Mouse (Mus musculus): ENCODE data around the gene AC109138.7.

Gene AC109138.7

GRCm38 (mm10) chr19:4192251-4192985 is 21.7 kb upstream of the AC109138.7 start:
- ATAC-seq (ENCODE audit: insufficient number of reproducible peaks, low FRiP score, low TSS enrichment) = no peak

- no peak for ATAC-seq (ENCODE audit: insufficient number of reproducible peaks, low FRiP score, low TSS enrichment)
Measured at GRCm38 (mm10) chr19:4193129-4193528, 21.0 kb upstream of the AC109138.7 start.

GRCm38 (mm10) chr19:4194021-4194724 is 20.0 kb upstream of the AC109138.7 start:
- ATAC-seq (ENCODE audit: insufficient number of reproducible peaks, low FRiP score, low TSS enrichment) = no peak

- no peak for ATAC-seq (ENCODE audit: insufficient number of reproducible peaks, low FRiP score, low TSS enrichment)
Measured at GRCm38 (mm10) chr19:4194776-4195650, 19.1 kb upstream of the AC109138.7 start.

- no peak for ATAC-seq (ENCODE audit: insufficient number of reproducible peaks, low FRiP score, low TSS enrichment)
Measured at GRCm38 (mm10) chr19:4196048-4196447, 18.1 kb upstream of the AC109138.7 start.

DNA sequence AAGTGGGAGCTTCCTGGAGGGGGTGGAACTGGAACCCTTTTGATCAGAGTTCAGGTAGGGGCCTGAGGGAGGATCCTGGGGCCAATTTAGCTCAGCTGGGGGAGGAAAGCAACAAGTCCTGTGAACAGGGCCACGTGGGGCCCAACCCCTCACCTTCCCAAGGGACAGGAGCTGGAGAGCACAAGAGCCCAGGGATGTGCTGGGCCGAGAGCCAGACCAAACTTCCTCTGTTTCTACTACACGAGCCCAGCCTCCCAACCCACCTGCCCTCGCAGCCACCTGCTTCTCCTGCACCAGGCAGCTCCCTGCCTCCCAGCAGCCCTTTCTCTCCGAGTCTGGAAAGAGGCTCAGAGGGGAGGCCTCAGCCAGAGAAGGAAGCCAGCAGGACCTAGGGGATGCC is 17.6 kb upstream of the AC109138.7 start:
- ATAC-seq (ENCODE audit: insufficient number of reproducible peaks, low FRiP score, low TSS enrichment) = no peak

GRCm38 (mm10) chr19:4197180-4197579 is 17.0 kb upstream of the AC109138.7 start:
- ATAC-seq (ENCODE audit: insufficient number of reproducible peaks, low FRiP score, low TSS enrichment) = no peak

GRCm38 (mm10) chr19:4201291-4201909 is 12.8 kb upstream of the AC109138.7 start, which contains the start of gene Rad9a:
TSS of gene Rad9a (minus strand) at chr19:4201662.
- peak; percentile 75; the same call in 1 of the 2 replicates for ATAC-seq (ENCODE audit: insufficient number of reproducible peaks, low FRiP score, low TSS enrichment)

DNA sequence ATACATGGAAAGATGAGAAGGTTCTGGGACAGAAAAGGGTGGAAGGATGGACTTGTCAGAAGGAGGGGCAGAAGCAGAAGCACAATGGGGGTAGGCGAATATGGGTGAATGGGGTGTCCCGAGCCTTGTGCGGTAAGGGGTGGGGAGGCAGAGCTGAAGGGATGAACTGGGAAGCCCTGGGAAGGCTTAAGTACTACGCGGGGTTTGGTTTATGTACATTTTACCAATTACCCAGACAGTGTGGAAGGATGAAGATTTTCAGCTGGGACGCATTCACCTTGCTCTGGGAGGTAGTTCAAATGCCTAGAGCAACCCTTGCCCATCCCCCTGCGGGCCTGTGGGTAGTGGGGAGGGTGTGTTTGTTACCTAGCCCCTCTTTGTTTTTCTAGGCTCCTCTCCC is 12.0 kb upstream of the AC109138.7 start:
- ATAC-seq (ENCODE audit: insufficient number of reproducible peaks, low FRiP score, low TSS enrichment) = no peak

- ATAC-seq (ENCODE audit: insufficient number of reproducible peaks, low FRiP score, low TSS enrichment) = no peak
Measured at GRCm38 (mm10) chr19:4203148-4203547, 11.0 kb upstream of the AC109138.7 start.

DNA sequence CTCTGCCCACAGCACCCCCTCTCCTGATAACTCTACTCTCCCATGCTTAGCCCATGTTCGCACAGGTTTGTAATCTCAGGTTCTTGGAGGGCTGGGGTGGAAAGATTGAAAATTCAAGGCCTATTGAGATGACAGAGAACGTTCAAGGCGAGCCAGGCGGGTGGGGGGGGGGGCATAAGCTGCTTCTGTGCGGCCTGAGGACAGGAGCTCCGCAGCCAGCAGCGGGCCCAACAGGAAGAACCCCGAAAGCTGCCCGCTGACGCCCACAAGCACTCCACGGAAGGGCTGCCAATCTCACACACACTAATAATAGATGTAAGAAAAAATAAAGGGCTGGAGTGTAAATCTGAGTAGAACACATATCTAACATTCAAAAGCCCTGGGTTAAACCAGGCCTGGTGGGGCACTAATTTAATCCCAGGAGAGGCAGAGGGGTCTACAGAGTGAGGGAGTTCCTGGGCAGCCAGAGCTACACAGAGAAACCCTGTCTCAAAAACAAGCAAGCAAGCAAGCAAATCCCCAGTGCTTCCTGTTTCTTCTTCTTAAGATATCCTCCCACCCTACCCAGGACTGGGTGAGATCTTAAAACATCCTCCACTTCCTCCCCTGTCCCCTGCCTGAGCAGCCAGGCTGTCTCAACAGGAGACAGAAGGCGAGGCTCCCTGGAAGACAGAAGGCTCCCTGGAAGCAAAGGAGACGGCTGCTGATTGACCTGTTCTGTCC is 10.4 kb upstream of the AC109138.7 start:
- ATAC-seq (ENCODE audit: insufficient number of reproducible peaks, low FRiP score, low TSS enrichment) = no peak

DNA sequence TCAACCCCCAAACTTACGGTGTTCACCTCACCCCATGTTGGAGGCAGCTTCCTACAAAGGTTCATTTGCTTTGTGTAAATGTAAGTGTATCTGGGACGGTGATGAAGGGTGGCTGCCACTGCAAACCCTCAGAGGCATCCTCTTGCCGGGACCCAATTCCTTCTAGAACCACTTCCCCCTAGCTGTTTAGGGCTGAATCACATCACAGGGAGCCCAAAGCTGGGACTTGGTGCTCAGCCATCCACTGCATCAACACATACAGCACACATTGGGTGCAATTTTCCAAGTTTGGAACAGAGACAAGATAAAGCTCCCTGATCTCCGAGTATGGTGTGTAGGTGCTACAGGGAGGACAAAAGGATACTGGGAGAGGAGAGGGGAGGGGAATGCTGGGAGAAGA is 9.3 kb upstream of the AC109138.7 start:
- ATAC-seq (ENCODE audit: insufficient number of reproducible peaks, low FRiP score, low TSS enrichment) = no peak

DNA sequence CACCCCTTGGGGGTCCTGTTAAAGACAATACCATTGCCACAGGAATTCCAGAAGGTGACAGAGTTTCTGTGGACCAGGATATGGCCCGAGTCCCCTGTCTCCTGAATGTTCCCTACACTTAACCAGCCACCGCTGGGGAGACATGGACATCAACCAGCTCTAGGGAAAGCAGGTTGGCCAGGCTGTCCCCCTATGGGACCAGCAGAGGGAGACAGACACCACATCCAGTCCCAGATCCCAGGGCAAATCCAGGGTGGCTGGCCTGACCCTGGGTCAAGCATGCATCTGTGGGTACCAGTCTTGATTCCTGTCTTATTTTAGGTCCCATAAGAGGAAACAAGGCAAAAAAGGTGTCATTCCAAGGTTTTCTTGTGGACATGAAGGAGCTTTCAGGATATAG is 7.2 kb upstream of the AC109138.7 start:
- ATAC-seq (ENCODE audit: insufficient number of reproducible peaks, low FRiP score, low TSS enrichment) = peak; percentile 36; the same call in 1 of the 2 replicates

DNA sequence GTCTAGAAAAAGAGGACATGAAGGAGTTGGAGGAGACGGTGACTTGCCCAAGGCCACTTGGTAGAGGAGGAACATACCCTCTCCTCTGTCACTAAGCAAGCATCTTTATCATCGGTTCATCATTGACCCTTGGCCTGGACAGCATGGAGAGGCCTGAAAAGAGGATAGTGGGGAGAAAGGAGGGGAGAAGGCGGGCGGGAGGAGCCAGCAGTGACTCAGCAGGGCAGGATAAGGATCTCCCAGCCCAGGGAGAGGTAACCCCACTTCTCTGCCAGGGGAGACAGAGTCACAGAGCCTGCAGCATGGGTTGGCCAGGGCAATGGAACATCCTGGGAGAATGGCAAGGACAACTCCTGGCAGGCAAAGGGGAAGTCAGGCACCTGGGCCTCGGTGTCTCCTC is 5.6 kb upstream of the AC109138.7 start:
- ATAC-seq (ENCODE audit: insufficient number of reproducible peaks, low FRiP score, low TSS enrichment) = no peak

DNA sequence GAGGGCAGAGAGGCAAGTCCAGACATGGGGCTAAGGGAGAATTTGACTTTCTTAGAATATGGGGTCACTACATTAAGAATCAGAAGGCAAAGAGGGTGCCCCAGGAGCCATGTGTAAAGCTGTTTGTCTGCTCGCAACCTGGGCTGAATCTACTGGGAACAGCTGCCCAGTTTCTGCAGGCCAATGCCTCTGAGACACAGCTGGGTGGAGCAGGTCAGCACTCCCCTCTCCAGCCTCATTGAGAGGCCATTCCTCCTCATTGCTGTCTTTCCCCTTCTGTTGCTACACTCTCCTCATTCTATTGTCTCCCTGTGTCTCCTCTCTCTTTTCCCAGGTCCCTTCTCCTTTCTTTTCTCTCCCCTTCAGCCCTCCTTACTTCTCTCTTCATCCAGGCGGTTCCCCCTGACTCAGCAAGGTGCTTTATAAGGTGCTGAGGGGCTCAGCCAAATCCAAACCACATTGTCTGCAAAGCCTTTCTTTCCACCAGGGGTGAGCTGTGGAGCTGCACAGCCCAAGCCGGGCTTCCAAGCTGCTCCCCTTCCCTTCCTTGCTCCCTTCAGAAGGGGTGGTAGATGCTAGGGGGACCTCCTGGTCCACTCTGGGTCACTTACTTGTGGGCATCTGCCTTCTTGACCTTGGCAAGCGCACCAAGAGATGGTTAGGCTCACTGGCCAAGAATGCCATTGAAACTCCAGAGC is 2.1 kb upstream of the AC109138.7 start:
- ATAC-seq (ENCODE audit: insufficient number of reproducible peaks, low FRiP score, low TSS enrichment) = no peak

GRCm38 (mm10) chr19:4213524-4213974 is 608 bp upstream of the AC109138.7 start:
- ATAC-seq (ENCODE audit: insufficient number of reproducible peaks, low FRiP score, low TSS enrichment) = no peak

DNA sequence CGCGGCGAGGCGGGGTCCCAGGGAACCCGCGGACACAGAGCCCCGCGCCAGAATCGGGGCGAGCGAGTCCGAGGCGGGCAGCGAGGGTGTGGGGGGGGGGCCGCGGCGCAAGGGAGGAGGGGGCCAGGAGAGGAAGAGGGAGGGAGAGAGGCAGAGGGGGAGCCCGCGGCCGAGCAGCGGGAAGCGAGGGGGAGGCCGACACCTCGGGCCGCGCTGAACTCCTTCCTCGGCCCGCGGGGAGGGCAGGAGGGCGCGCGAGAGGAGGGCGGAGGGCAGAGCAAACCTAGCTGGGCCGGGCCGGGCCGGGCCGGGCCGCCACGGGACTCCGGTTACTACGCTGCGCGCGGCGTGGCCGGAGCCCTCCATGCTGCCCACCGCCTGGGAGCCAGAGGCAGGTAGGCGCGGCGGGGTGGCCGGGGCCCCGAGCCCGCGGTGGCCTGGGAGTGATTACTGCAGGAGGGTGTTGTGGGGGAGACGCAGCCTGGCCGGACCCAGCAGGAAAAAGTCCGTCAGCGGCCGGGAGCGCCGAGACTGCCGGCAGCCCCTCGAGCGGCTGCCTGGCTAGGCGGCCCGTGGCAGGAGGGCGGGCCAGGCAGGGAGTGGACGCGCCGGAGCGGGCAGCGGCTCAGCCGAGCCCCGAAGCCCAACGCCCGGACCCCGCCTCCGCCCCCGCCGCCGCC is 754 bp downstream of the AC109138.7 start:
- ATAC-seq (ENCODE audit: insufficient number of reproducible peaks, low FRiP score, low TSS enrichment) = no peak

DNA sequence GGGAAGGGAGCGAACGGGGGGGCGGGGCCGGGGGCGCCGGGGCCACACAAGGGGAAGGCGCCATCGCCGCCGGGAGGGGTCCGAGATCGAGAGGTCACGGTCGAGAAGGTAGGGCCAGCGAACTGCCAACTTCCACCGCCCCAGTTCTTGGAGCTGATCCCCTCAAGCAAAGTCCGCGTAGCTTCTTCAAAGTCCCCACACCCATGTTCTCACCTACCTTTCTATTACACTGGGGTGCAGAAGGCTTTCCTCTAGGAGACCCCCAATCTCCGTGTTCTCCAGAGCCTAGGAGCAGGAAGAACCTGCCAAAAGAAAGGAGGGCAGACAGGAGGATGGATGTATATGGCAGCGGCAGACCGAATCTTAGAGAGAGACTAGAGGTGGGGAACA is 1.3 kb downstream of the AC109138.7 start:
- no peak for ATAC-seq (ENCODE audit: insufficient number of reproducible peaks, low FRiP score, low TSS enrichment)
